7 mouse cellular contexts compared by ENCODE assay signal in the genomic region with DNA sequence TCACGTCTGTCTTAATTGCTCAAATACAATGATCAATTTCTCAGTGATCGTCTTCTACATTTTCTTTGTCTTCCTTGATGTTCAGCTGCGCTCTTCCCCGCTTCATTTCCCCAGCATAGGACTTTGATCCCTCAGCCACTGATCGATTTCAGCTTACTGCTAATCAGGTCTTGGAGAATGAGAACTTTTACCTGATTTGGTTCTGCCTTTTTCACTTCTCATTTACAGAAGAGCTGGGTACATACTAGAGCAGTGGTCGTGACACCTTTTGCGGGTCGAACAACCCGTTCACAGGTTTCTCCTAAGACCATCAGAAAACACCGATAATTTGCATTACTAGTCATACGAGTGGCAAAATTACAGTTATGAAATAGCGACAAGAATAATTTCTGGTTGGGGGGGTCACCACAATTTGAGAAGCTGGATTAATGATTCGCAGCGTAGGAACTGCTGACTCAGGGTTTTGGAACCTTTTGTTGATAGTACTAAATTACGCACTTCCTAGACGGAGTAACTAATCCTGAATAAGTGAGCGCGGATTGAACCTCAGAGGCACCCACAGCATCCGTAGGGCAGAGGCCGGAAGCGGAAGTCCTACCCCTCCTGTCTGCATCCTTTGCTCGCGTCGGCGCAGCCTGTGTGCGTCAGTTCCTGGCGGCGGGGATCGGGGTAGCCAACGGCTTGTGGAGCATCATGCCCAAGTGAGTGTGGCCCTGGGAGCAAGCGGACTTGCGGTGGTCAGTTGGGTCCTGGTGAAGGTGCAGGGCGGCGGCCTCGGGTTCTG. TPM values are rescaled to one million over a fixed set of nuclear protein-coding genes. Genes with fewer than 3 reads are reported as not detected.
A peak's percentile ranks its signal among the peaks of the same experiment; 100 is the strongest.
DNase-seq lines count a peak whose midpoint lies in the region; ATAC-seq lines count a peak whose summit lies in the region.

No protein-coding gene starts in this region.

- intact Hi-C loops in gastrocnemius, postnatal 36 days (cut with DNase I) = loop anchor here (2.0 kb wide), 1 partner anchor 67 kb away; no protein-coding TSS in a partner anchor
- intact Hi-C loops in left cerebral cortex, postnatal 25 days (cut with DNase I) = loop anchor here (1.0 to 2.0 kb wide), 2 partner anchors 19 to 67 kb away; a partner anchor contains a TSS

- 2% methylated on average over 35 of the region's 35 CpGs for WGBS in intestine, embryonic 15.5 days
- 3% methylated on average over 35 of the region's 35 CpGs for WGBS in midbrain, embryonic 10.5 days

- DNase-seq in adrenal gland, adult 2 months = peak; percentile 97
- peak; percentile 89 for DNase-seq in embryo, embryonic 11.5 days (ENCODE audit: low read depth, low spot score)
- DNase-seq in gastrocnemius, postnatal 36 days = peak; percentile 88 to 92
- DNase-seq in left cerebral cortex, postnatal 25 days (ENCODE audit: low spot score in 2 of 2) = peak; percentile 95 to 99
- peak; percentile 96 for DNase-seq in midbrain, embryonic 10.5 days (ENCODE audit: low spot score)
- DNase-seq in right cerebral cortex, postnatal 4 days = peak; percentile 90

- peaks cover 18% of the 10 kb centered on the region for H3K36me3 ChIP-seq in intestine, embryonic 15.5 days
- peaks cover 33% of the 10 kb centered on the region for H3K36me3 ChIP-seq in midbrain, embryonic 10.5 days

- peak overlapping the region; percentile 65 for H3K4me2 ChIP-seq in intestine, embryonic 15.5 days (replicated peaks)

- H3K4me1 ChIP-seq in intestine, embryonic 15.5 days (replicated peaks) = peaks cover 2% of the 10 kb centered on the region; the same call in 1 of the 2 replicates
- peaks cover 17% of the 10 kb centered on the region for H3K4me1 ChIP-seq in midbrain, embryonic 10.5 days

- peak overlapping the region; percentile 87 for H3K4me3 ChIP-seq in intestine, embryonic 15.5 days (replicated peaks)
- peak overlapping the region; percentile 88 for H3K4me3 ChIP-seq in midbrain, embryonic 10.5 days

- H3K9ac ChIP-seq in intestine, embryonic 15.5 days = peak overlapping the region; percentile 85

- H3K27me3 ChIP-seq in intestine, embryonic 15.5 days (replicated peaks) = no peaks in the 10 kb centered on the region
- H3K27me3 ChIP-seq in midbrain, embryonic 10.5 days (ENCODE audit: low read depth, poor library complexity, severe bottlenecking) = no peaks in the 10 kb centered on the region

- H3K27ac ChIP-seq in intestine, embryonic 15.5 days = peak overlapping the region; percentile 74
- peak overlapping the region; percentile 88 for H3K27ac ChIP-seq in midbrain, embryonic 10.5 days (replicated peaks)

- ATAC-seq in intestine, embryonic 15.5 days = peak; percentile 97

- H3K9me3 ChIP-seq in intestine, embryonic 15.5 days = no peaks in the 10 kb centered on the region
- no peaks in the 10 kb centered on the region for H3K9me3 ChIP-seq in midbrain, embryonic 10.5 days (replicated peaks)

RNA-seq across cellular contexts. Expression of a gene that starts 1.7 kb away (rescaled TPM):
- 10 to 100 TPM; 74.5 to 79.8 TPM for total RNA-seq in adrenal gland, adult 2 months (2021)
- polyA plus RNA-seq in adrenal gland, adult 2 months (2012; rRNA removed) = 180 and 188 TPM in 2 replicates
- 10 to 100 TPM; 69.6 to 70.4 TPM for total RNA-seq in gastrocnemius, postnatal 36 days (2021)
- 250 and 266 TPM in 2 replicates for polyA plus RNA-seq in intestine, embryonic 15.5 days (2015; fragmentation: Nextera tagmentation; extraction: Ambion mirVana)
- total RNA-seq in left cerebral cortex, postnatal 25 days (2021) = 10 to 100 TPM; 50.7 to 54.5 TPM
- polyA plus RNA-seq in midbrain, embryonic 10.5 days (2016; fragmentation: Nextera tagmentation; extraction: Ambion mirVana) = 403 and 447 TPM in 2 replicates

RNA-seq across cellular contexts. Expression of a gene that starts 16.6 kb away (rescaled TPM):
- total RNA-seq in adrenal gland, adult 2 months (2021) = 10 to 100 TPM; 25.2 to 38.7 TPM
- 14.1 and 15.0 TPM in 2 replicates for polyA plus RNA-seq in adrenal gland, adult 2 months (2012; rRNA removed)
- 10 to 100 TPM; 17.0 to 26.8 TPM for total RNA-seq in gastrocnemius, postnatal 36 days (2021)
- polyA plus RNA-seq in intestine, embryonic 15.5 days (2015; fragmentation: Nextera tagmentation; extraction: Ambion mirVana) = 3.9 and 4.1 TPM in 2 replicates
- 10 to 100 TPM; 17.8 to 22.9 TPM for total RNA-seq in left cerebral cortex, postnatal 25 days (2021)
- 6.3 and 6.6 TPM in 2 replicates for polyA plus RNA-seq in midbrain, embryonic 10.5 days (2016; fragmentation: Nextera tagmentation; extraction: Ambion mirVana)

RNA-seq across cellular contexts. Expression of a gene that starts 19.2 kb away (rescaled TPM):
- total RNA-seq in adrenal gland, adult 2 months (2021) = 100 to 1,000 TPM; 159 to 164 TPM
- polyA plus RNA-seq in adrenal gland, adult 2 months (2012; rRNA removed) = 113 and 145 TPM in 2 replicates
- total RNA-seq in gastrocnemius, postnatal 36 days (2021) = 100 to 1,000 TPM; 167 to 174 TPM
- 19.0 and 22.1 TPM in 2 replicates for polyA plus RNA-seq in intestine, embryonic 15.5 days (2015; fragmentation: Nextera tagmentation; extraction: Ambion mirVana)
- 100 to 1,000 TPM; 196 to 198 TPM for total RNA-seq in left cerebral cortex, postnatal 25 days (2021)
- 11.1 and 12.1 TPM in 2 replicates for polyA plus RNA-seq in midbrain, embryonic 10.5 days (2016; fragmentation: Nextera tagmentation; extraction: Ambion mirVana)

Comparison
In these comparisons a context has a peak if more than half of its experiments do, and no peak if none do; other contexts are left out.
1. Peak in every context shown above with its lines: DNase-seq, ATAC-seq, H3K4me3 ChIP-seq and H3K27ac ChIP-seq.